Mouse (Mus musculus) kidney, postnatal 14 days (tissue): ENCODE results near the gene Fnip2.

Source experiments
- DNase-seq: peaks from one replicate; pipeline ENCODE4 v3.0.0; 2022; ENCODE audit warnings: mixed read lengths

Gene Fnip2

GRCm38 (mm10) chr3:79410629-79410995 lies 157.0 kb downstream of the Fnip2 start:
- peak; percentile 11 for DNase-seq

- DNase-seq, result no peak
Observed at GRCm38 (mm10) chr3:79409927-79410628, 157.5 kb downstream of the Fnip2 start.

GRCm38 (mm10) chr3:79408546-79408945 lies 159.1 kb downstream of the Fnip2 start:
- DNase-seq, result peak; percentile 39
